Mouse (Mus musculus) lung, adult 2 months (tissue): Measurements from ENCODE around the gene Mdh2.
A peak's percentile ranks its signal among the peaks of the same experiment; 100 is the strongest.

ENCODE experiments used
- CTCF ChIP-seq: fragments of 200-500 bp; IDR thresholded peaks from 2 replicates; pipeline ENCODE4 v1.5.1; 2011; ENCODE audit warnings: mild to moderate bottlenecking, low read length, control low read depth; ENCODE audit not compliant: insufficient read depth
- POLR2A ChIP-seq: fragments of 200-500 bp; IDR thresholded peaks from 2 replicates; pipeline ENCODE4 v1.6.1; 2011; ENCODE audit warnings: low read depth, mild to moderate bottlenecking, control low read depth, low read length, borderline replicate concordance; ENCODE audit errors: extremely low read depth

DNA sequence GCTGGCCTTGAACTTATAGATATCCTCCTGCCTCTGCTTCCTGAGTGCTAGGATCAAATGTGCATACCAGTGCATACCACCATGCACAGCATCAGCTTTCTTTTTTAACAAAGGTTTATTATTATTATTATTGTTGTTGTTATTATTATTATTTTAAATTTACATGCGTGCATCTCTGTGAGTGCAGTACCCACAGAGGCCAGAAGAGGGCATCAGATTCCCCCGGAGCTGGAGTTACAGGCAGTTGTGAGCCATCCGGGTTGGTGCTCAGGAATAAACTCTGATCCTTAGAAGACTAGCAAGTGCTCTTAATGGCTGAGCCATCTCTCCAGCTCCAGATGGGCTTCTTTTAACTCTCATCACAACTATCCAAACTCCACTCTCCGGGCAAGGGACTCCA lies 21.5 kb downstream of the Mdh2 start:
- peak; percentile 27 for TF ChIP-seq CTCF
- TF ChIP-seq POLR2A: no peak
